Mouse (Mus musculus) G1E (cell line): ENCODE measurements around the gene Tmpo. TPM values are rescaled to one million over a fixed set of nuclear protein-coding genes. Genes with fewer than 3 reads are reported as not detected.

ENCODE experiments used
- ATAC-seq: 2 replicates; pipeline ENCODE4 v1.8.0; 2016; ENCODE audit warnings: mild to moderate bottlenecking; ENCODE audit not compliant: insufficient number of reproducible peaks, poor library complexity, low FRiP score, severe bottlenecking; ENCODE audit errors: extremely low read depth
- DNase-seq: peaks from one replicate; pipeline ENCODE4 v3.0.0; 2012; ENCODE audit warnings: low spot score
- H3K27me3 ChIP-seq: 2 replicates; pipeline ENCODE4 v1.6.1; 2012; ENCODE audit warnings: mild to moderate bottlenecking, low read length, inconsistent platforms; ENCODE audit not compliant: insufficient read depth
- H3K36me3 ChIP-seq: replicated peaks from 2 replicates; pipeline ENCODE3; 2012; ENCODE audit warnings: mild to moderate bottlenecking, inconsistent platforms
- H3K4me1 ChIP-seq: 2 replicates; pipeline ENCODE4 v1.6.1; 2012; ENCODE audit warnings: low read depth, low read length, inconsistent platforms, mixed read lengths; ENCODE audit not compliant: insufficient read depth
- H3K4me3 ChIP-seq: 2 replicates; pipeline ENCODE4 v1.5.1; 2012; ENCODE audit warnings: low read depth, mild to moderate bottlenecking, inconsistent platforms, low read length, moderate library complexity, mixed read lengths
- H3K9me3 ChIP-seq: replicated peaks from 2 replicates; pipeline ENCODE4 v1.6.1; 2012; ENCODE audit warnings: inconsistent platforms
- CTCF ChIP-seq: IDR thresholded peaks from 2 replicates; pipeline ENCODE4 v1.5.1; 2012; ENCODE audit warnings: low read depth, low read length, inconsistent platforms, mixed read lengths
- GATA1 ChIP-seq: IDR thresholded peaks from 2 replicates; pipeline ENCODE4 v1.6.1; 2012; ENCODE audit warnings: borderline replicate concordance, low read length, inconsistent platforms, mixed read lengths
- GATA2 ChIP-seq: IDR thresholded peaks from 2 replicates; pipeline ENCODE4 v1.6.1; 2012; ENCODE audit warnings: low read depth, low read length, inconsistent platforms, borderline replicate concordance
- POLR2AphosphoS5 ChIP-seq: IDR thresholded peaks from 2 replicates; pipeline ENCODE4 v1.6.1; 2012; ENCODE audit warnings: low read depth, low read length, inconsistent platforms; ENCODE audit not compliant: insufficient replicate concordance
- TAL1 ChIP-seq: conservative IDR thresholded peaks from 2 replicates; pipeline ENCODE4 v1.6.1; 2012; ENCODE audit warnings: low read depth, low read length, inconsistent platforms, mixed read lengths
- polyA plus RNA-seq: library from polyadenylated mRNA; stranded (reverse); fragments of >175 nt; gene quantifications from 2 replicates; pipeline ENCODE4 v1.2.3, GENCODE M21; 2012
- total RNA-seq, 2 experiments: library from RNA; stranded (forward) in 1 of 2; stranded (reverse) in 1 of 2; fragments of 200-1000 nt in 1 of 2; fragments of >200 nt in 1 of 2; fragmentation: Nextera tagmentation in 1 of 2; gene quantifications; 2 replicates each; pipeline ENCODE4 v1.2.3; 2014 to 2017

The Tmpo gene
- total and polyA plus RNA-seq, 3 experiments = 247 to 529 (median 390) TPM

GRCm38 (mm10) chr10:91143313-91144230, 37.5 kb downstream of the Tmpo start:
- Histone ChIP-seq H3K36me3 (peaks cover 37% of the 10 kb centered on the region), H3K4me3 (no peak overlapping the region), H3K4me1 (peaks cover 15% of the 10 kb centered on the region), H3K9me3 (no peaks in the 10 kb centered on the region), H3K27me3 (no peaks in the 10 kb centered on the region)
- ATAC-seq (no peak), DNase-seq (no peak)
- no peak for TF ChIP-seq GATA1
- TF ChIP-seq POLR2AphosphoS5 = 0 out of 2 replicates have a peak, but pooled peaks have one; percentile 46

GRCm38 (mm10) chr10:91142654-91143191, 38.4 kb downstream of the Tmpo start:
- H3K4me1 ChIP-seq = peaks cover 15% of the 10 kb centered on the region
- H3K9me3 ChIP-seq = no peaks in the 10 kb centered on the region
- ATAC-seq = no peak
- TF ChIP-seq TAL1 (no peak), GATA1 (no peak), CTCF (no peak), POLR2AphosphoS5 (0 out of 2 replicates have a peak, but pooled peaks have one; percentile 51)
- DNase-seq = no peak
- H3K27me3 ChIP-seq = no peaks in the 10 kb centered on the region
- H3K4me3 ChIP-seq = no peak overlapping the region
- H3K36me3 ChIP-seq = peaks cover 33% of the 10 kb centered on the region

GRCm38 (mm10) chr10:91141564-91141963, 39.6 kb downstream of the Tmpo start:
- ATAC-seq = 0 out of 2 replicates have a peak, but pooled peaks have one; percentile 56
- Histone ChIP-seq H3K4me1 (peaks cover 18% of the 10 kb centered on the region), H3K36me3 (peaks cover 21% of the 10 kb centered on the region), H3K9me3 (no peaks in the 10 kb centered on the region), H3K27me3 (no peaks in the 10 kb centered on the region), H3K4me3 (no peak overlapping the region)
- peak; percentile 36 for DNase-seq
- TF ChIP-seq GATA2 (no peak), CTCF (peak; percentile 36; the same call in 1 of the 2 replicates)

GRCm38 (mm10) chr10:91139148-91139766, 41.9 kb downstream of the Tmpo start:
- Histone ChIP-seq H3K9me3 (no peaks in the 10 kb centered on the region), H3K4me1 (peaks cover 16% of the 10 kb centered on the region), H3K36me3 (peaks cover 4% of the 10 kb centered on the region), H3K27me3 (peaks cover 3% of the 10 kb centered on the region; the same call in 1 of the 2 replicates), H3K4me3 (no peak overlapping the region)
- ATAC-seq (no peak), DNase-seq (no peak)
- TF ChIP-seq TAL1 = no peak
- no peak for TF ChIP-seq CTCF
- no peak for TF ChIP-seq GATA2
- no peak for TF ChIP-seq GATA1
- TF ChIP-seq POLR2AphosphoS5 = no peak

GRCm38 (mm10) chr10:91138317-91138716, 42.8 kb downstream of the Tmpo start:
- Histone ChIP-seq H3K27me3 (peaks cover 3% of the 10 kb centered on the region; the same call in 1 of the 2 replicates), H3K4me1 (peaks cover 10% of the 10 kb centered on the region; the same call in 1 of the 2 replicates), H3K9me3 (no peaks in the 10 kb centered on the region), H3K36me3 (no peaks in the 10 kb centered on the region), H3K4me3 (no peak overlapping the region)
- peak; percentile 66 for ATAC-seq
- DNase-seq = no peak
- TF ChIP-seq GATA1 (no peak), TAL1 (no peak), GATA2 (no peak), POLR2AphosphoS5 (no peak), CTCF (no peak)

GRCm38 (mm10) chr10:91137400-91137799, 43.7 kb downstream of the Tmpo start:
- no peaks in the 10 kb centered on the region for H3K9me3 ChIP-seq
- peaks cover 3% of the 10 kb centered on the region for H3K27me3 ChIP-seq
- H3K36me3 ChIP-seq = no peaks in the 10 kb centered on the region
- ATAC-seq = no peak
- TF ChIP-seq TAL1 = no peak
- no peak for TF ChIP-seq CTCF
- TF ChIP-seq GATA2 = no peak
- H3K4me3 ChIP-seq = no peak overlapping the region
- no peak for DNase-seq
- H3K4me1 ChIP-seq = peaks cover 4% of the 10 kb centered on the region; the same call in 1 of the 2 replicates
